Mouse (Mus musculus) left cerebral cortex, postnatal 25 days (tissue): ENCODE data around the gene Pcolce. TPM values are rescaled to one million over a fixed set of nuclear protein-coding genes. Genes with fewer than 3 reads are reported as not detected.

ENCODE experiments used
- DNase-seq, 2 experiments: peaks; one replicate each; pipeline ENCODE4 v3.0.0; 2022; ENCODE audit warnings: low spot score in 2 of 2, mixed read lengths in 1 of 2
- intact Hi-C: fragments of 180-260 bp; cut with DNase I; formaldehyde crosslinking; loops from one replicate; pipeline ENCODE4 v1.15.1; 2025
- total RNA-seq, 2 experiments: library from RNA; stranded (reverse); gene quantifications; 2 replicates each; pipeline ENCODE4 v1.2.3; 2021

Pcolce gene
- total RNA-seq, result 10 to 100 TPM; 12.1 to 13.7 TPM

DNA sequence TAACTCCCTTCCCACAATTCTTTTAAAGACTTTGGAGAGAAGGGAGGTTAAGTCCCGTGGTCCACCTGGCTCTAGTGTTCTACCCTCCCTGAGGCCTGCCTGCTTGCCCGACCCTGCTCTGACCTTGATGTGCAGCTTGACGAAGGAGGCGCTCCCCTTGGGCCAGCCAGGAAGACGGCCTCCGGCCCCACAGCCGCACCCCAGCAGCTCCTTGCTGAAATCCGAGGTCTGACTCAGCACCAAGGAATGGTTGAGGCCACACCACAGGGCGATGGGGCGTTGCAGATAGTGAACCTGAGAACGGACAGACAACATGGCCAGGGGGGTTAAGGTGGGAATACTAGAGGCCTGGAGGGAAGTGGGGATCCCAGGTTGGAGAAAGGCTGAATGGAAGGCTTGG is at the start of gene Pcolce:
Gene Pcolce, minus strand, starts transcription at position 235 of the 400 bp plus-strand sequence.
- intact Hi-C loops, result no loop called here
- DNase-seq, result no peak

GRCm38 (mm10) chr5:137663057-137663456 is 49.5 kb upstream of the Pcolce start:
- DNase-seq, result no peak
- intact Hi-C loops, result no loop called here

GRCm38 (mm10) chr5:137660064-137660688 is 46.6 kb upstream of the Pcolce start:
- intact Hi-C loops, result no loop called here
- peak in 1 of 2 experiments; percentile 68 for DNase-seq

- intact Hi-C loops, result loop anchor here (1.0 to 2.0 kb wide), 2 partner anchors 28 to 100 kb away; partner anchors contain the start of gene Agfg2
- peak; percentile 77 to 85 for DNase-seq
Measured at GRCm38 (mm10) chr5:137656977-137657376, 43.4 kb upstream of the Pcolce start.

GRCm38 (mm10) chr5:137654746-137655145 is 41.2 kb upstream of the Pcolce start:
- intact Hi-C loops, result no loop called here
- DNase-seq, result no peak

GRCm38 (mm10) chr5:137653366-137653765 is 39.8 kb upstream of the Pcolce start:
- intact Hi-C loops, result no loop called here
- DNase-seq, result no peak

- intact Hi-C loops, result no loop called here
- peak; percentile 61 to 67 for DNase-seq
Measured at GRCm38 (mm10) chr5:137652474-137652873, 38.9 kb upstream of the Pcolce start.

- intact Hi-C loops, result loop anchor here (5.0 kb wide), 1 partner anchor 138 kb away; no protein-coding TSS in a partner anchor
- no peak for DNase-seq
Measured at GRCm38 (mm10) chr5:137649669-137650571, 36.3 kb upstream of the Pcolce start.

DNA sequence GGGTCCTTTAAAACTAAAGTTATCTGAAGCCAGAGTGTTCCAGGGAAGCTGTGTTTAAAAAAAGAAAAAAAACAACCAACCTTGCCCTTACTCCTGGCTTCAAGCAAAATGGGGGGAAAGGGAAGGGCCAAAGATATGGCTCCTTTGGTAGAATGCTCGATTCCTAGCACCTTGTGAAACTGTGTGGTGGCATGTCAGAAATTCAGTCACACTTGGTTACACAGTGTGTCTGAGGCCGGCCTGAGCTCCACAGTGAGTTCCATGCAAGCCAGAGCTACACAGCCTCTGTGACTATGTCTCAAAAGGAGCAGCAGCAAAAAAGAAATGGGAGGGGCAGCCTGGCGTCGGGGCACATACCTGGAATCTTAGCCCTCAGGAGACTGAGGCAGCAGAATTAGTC is 35.7 kb upstream of the Pcolce start:
- intact Hi-C loops, result loop anchor here (5.0 kb wide), 1 partner anchor 137 kb away; no protein-coding TSS in a partner anchor
- DNase-seq, result no peak

- intact Hi-C loops, result loop anchor here (5.0 kb wide), 1 partner anchor 136 kb away; no protein-coding TSS in a partner anchor
Measured at GRCm38 (mm10) chr5:137647827-137648601, 34.4 kb upstream of the Pcolce start.

DNA sequence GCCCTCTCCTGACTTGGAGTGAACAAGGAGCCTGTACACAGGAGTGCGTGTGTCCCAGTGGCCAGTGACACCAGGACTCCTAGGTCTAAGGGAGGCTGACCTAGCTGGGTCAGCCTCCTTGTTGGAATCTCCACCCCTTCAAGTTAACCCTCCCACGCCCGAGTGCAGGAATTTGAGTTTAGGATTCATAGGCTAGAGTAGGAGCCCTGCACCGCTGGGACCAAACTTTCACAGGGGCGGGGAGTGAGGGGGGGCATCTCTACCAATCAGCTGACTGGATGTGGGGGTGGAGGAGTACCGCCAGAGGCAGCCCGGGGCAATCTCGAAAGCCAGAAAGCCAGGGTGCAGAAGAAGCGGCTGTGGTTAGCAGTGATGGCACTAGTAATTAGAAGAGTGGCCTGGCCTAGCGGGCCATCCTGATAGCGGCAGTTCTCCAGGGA is 32.1 kb upstream of the Pcolce start, which contains the start of gene Irs3:
Gene Irs3, minus strand, starts transcription at position 63 of the 440 bp plus-strand sequence.
- DNase-seq, result no peak
- intact Hi-C loops, result loop anchor here (5.0 kb wide), 1 partner anchor 133 kb away; no protein-coding TSS in a partner anchor

More at GRCm38 (mm10) chr5:137647827-137648601, 34.4 kb upstream of the Pcolce start:
- peak in 1 of 2 experiments; percentile 29 for DNase-seq

DNA sequence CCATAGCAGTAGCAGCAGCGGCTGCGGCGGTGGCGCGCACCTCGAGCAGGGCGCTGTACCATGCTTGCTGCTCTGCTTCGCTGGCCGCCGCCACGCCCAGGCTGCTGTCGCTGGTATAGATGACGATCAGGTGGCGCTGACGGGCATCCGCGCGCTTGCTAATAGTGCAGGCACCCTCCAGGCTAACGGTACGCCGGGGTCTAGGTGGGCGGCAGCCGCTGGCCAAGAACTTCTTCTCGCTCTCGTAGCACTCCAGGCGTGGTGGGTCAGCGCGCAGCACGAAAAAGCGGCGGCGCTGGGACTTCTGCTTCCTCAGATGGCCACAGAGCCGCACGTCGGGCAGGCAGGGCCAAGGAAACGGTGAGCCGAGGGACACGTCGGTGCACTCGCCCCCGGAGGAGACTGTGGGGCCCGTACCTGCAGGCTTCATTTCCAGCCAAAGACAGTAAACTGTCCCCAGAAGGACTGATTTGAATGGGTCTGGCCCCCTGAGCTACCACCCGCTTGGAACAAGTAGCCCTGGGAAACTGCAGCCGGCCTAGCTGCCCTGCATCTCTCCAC is 31.6 kb upstream of the Pcolce start:
- no peak for DNase-seq
- intact Hi-C loops, result loop anchor here (5.0 kb wide), 1 partner anchor 133 kb away; no protein-coding TSS in a partner anchor

DNA sequence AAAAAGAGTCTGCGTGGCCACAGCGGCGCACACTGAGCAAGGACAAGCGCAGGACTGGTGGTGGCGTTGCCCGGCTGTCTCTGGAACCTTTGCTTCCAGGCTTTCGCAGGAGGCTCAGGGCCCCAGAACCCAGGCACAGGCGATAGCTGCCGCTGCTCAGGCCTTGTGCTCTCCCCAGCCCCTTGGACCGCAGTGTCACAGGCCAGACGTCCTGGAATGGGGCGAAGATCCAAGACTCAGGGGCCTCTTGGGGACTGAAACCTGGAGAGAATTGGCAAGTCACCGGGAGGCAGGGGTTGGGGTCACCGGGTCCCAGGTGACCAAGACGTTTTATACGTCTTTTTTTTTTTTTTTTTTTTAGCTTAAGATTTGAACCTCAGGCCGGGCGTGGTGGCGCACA is 30.9 kb upstream of the Pcolce start:
- intact Hi-C loops, result no loop called here

DNA sequence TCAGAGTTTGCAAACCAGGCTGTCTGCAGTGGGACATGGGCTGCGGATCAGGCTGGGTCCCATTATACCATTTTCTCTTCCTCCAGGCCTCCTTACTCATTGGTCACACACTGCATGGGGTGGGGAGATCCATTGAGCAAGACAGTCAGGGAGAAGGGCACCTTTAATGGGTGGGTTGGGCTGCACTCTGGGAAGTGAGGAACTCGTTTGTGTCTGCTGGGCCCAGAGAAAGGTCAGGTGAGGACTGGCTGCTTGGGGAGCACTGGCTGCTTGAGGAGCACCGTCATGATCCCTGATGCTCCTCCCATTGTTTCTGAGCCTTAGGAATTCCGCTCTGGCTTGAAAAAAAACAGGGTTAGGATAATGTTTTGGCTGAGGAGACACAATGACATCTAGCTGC is 29.3 kb upstream of the Pcolce start:
- DNase-seq, result no peak
- intact Hi-C loops, result no loop called here

More for the DNA sequence above, 30.9 kb upstream of the Pcolce start:
- no peak for DNase-seq

GRCm38 (mm10) chr5:137641054-137641453 is 27.5 kb upstream of the Pcolce start, which contains the start of gene Sap25:
TSS of gene Sap25 (plus strand) at chr5:137641334.
- intact Hi-C loops, result no loop called here
- DNase-seq, result no peak

- intact Hi-C loops, result no loop called here
- no peak for DNase-seq
Measured at GRCm38 (mm10) chr5:137639472-137639871, 25.9 kb upstream of the Pcolce start.

DNA sequence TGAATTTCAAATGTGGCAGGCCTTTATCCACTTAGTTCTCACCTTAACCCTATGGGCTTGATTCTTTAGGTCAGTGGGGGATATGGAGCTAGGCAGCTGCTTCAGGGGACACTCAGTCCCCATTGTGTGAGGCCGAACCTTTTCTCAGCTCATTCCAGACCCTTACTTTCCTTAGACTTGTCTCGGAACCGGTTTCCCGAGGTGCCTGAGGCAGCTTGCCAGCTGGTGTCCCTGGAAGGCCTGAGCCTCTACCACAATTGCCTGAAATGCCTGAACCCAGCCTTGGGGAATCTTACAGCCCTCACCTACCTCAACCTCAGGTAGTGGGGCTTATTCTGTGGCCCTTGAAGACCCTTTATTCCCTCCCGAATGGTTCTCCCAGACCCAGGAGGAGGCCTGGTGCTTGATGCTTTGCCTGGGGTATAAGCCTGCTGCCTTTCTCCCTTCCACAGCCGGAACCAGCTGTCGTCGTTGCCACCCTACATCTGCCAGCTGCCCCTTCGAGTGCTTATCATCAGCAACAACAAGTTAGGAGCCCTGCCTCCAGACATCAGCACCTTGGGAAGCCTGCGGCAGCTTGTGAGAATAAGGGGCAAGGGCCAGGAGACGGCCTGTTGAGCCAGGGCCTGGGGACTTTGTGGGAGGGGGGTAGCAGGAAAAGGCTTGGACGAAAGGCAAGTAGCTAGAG is 20.0 kb upstream of the Pcolce start:
- no peak for DNase-seq
- intact Hi-C loops, result no loop called here

DNA sequence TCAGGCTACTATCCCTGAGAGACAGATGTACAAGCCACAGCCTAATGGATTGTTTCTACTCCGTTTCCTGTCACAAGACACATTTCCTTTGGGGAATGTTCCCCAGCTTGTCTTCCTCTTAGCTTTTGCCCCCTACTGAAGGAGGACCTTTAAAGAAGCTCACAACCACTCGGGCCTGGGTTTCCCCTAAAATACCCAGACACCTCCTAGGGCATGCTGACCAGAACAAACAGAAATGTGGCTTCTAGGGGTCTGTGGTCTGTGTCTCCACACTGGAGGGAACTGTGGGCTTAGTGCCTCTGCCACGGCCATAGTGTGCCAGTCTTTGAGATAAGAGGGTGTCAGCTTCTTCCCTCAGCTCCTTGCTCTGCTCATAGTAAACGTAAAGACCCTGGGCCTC is 18.0 kb upstream of the Pcolce start:
- no peak for DNase-seq
- intact Hi-C loops, result no loop called here
